Mouse (Mus musculus): ENCODE results near the gene Thap4. TPM values are rescaled to one million over a fixed set of nuclear protein-coding genes. Genes with fewer than 3 reads are reported as not detected.

The Thap4 gene
- total and polyA plus RNA-seq, 3 experiments, result 35.8 to 52.4 (median 50.2) TPM

- Histone ChIP-seq H3K27me3 (replicated peaks) (no peaks in the 10 kb centered on the region), H3K4me3 (replicated peaks in 1 of 3; ENCODE audit: low read depth in 2 of 3, low read length in 2 of 3, poor library complexity in 1 of 3) (no peak overlapping the region), H3K79me2 (replicated peaks; ENCODE audit: control insufficient read depth, extremely low read depth, insufficient read depth, poor library complexity, severe bottlenecking) (no peaks in the 10 kb centered on the region), H3K9ac (ENCODE audit: insufficient read depth, low read depth) (no peak overlapping the region), H3K4me1 (ENCODE audit: control insufficient read depth in 1 of 2, insufficient read depth in 2 of 2) (peaks cover 5 to 11% of the 10 kb centered on the region in 2 experiments; a peak in 3 of 4 replicates), H3K9me3 (replicated peaks; ENCODE audit: low read length) (no peaks in the 10 kb centered on the region), H3K4me2 (ENCODE audit: insufficient read depth, low read depth, poor library complexity, severe bottlenecking) (no peak overlapping the region), H3K27ac (ENCODE audit: insufficient read depth, low read depth) (no peak overlapping the region), H3K36me3 (replicated peaks in 1 of 2; ENCODE audit: control insufficient read depth in 1 of 2, insufficient read depth in 1 of 2, low read length in 1 of 2) (no peaks in the 10 kb centered on the region)
- in situ Hi-C loops (cut with MboI; ENCODE audit: low pct_ligation_motif_present, low pct_unique_long_range_greater_than_20kb, low sequenced_read_pairs) (no loop called here), dilution Hi-C loops (cut with MboI; ENCODE audit: extremely low pct_ligation_motif_present, extremely low pct_unique_long_range_greater_than_20kb, low sequenced_read_pairs) (no loop called here)
- TF ChIP-seq JUN (IDR thresholded peaks at IDR 0.05; ENCODE audit: insufficient read depth, low read depth, low read length) (no peak), PAX5 (IDR thresholded peaks at IDR 0.05; ENCODE audit: low read length) (no peak), CTCF (conservative IDR thresholded peaks at IDR 0.05 in 1 of 2, IDR thresholded peaks at IDR 0.05 in 1 of 2; ENCODE audit: low read depth in 2 of 2, low read length in 2 of 2) (no peak), USF1 (IDR thresholded peaks at IDR 0.05; ENCODE audit: low read depth, low read length) (no peak), POLR2A (IDR thresholded peaks at IDR 0.05; ENCODE audit: low read depth, low read length) (no peak), MAX (IDR thresholded peaks at IDR 0.05; ENCODE audit: low read length) (no peak)
- no peak for DNase-seq (ENCODE audit: extremely low read depth)
Measured at GRCm38 (mm10) chr1:93672682-93673081, 82.0 kb downstream of the Thap4 start.

GRCm38 (mm10) chr1:93669941-93670340 lies 84.7 kb downstream of the Thap4 start:
- dilution Hi-C loops (cut with MboI; ENCODE audit: extremely low pct_ligation_motif_present, extremely low pct_unique_long_range_greater_than_20kb, low sequenced_read_pairs), result no loop called here
- H3K79me2 ChIP-seq (replicated peaks; ENCODE audit: control insufficient read depth, extremely low read depth, insufficient read depth, poor library complexity, severe bottlenecking), result no peaks in the 10 kb centered on the region
- no peaks in the 10 kb centered on the region for H3K9me3 ChIP-seq (replicated peaks; ENCODE audit: low read length)
- no peaks in the 10 kb centered on the region for H3K36me3 ChIP-seq (replicated peaks in 1 of 2; ENCODE audit: control insufficient read depth in 1 of 2, insufficient read depth in 1 of 2, low read length in 1 of 2)
- TF ChIP-seq IRF4 (IDR thresholded peaks at IDR 0.05; ENCODE audit: low read depth, low read length), result no peak
- no peak overlapping the region for H3K4me3 ChIP-seq (replicated peaks in 1 of 3; ENCODE audit: low read depth in 2 of 3, low read length in 2 of 3, poor library complexity in 1 of 3)
- peaks cover 5 to 11% of the 10 kb centered on the region in 2 experiments; a peak in 3 of 4 replicates for H3K4me1 ChIP-seq (ENCODE audit: control insufficient read depth in 1 of 2, insufficient read depth in 2 of 2)
- in situ Hi-C loops (cut with MboI; ENCODE audit: low pct_ligation_motif_present, low pct_unique_long_range_greater_than_20kb, low sequenced_read_pairs), result no loop called here
- no peak overlapping the region for H3K4me2 ChIP-seq (ENCODE audit: insufficient read depth, low read depth, poor library complexity, severe bottlenecking)
- H3K9ac ChIP-seq (ENCODE audit: insufficient read depth, low read depth), result no peak overlapping the region
- no peaks in the 10 kb centered on the region for H3K27me3 ChIP-seq (replicated peaks)
- DNase-seq (ENCODE audit: extremely low read depth), result no peak
- no peak overlapping the region for H3K27ac ChIP-seq (ENCODE audit: insufficient read depth, low read depth)

GRCm38 (mm10) chr1:93668791-93669548 lies 85.7 kb downstream of the Thap4 start:
- Histone ChIP-seq H3K27ac (ENCODE audit: insufficient read depth, low read depth) (no peak overlapping the region), H3K9ac (ENCODE audit: insufficient read depth, low read depth) (no peak overlapping the region; the same call in 1 of the 2 replicates), H3K4me1 (ENCODE audit: control insufficient read depth in 1 of 2, insufficient read depth in 2 of 2) (peaks cover 5 to 11% of the 10 kb centered on the region in 2 experiments; a peak in 3 of 4 replicates), H3K36me3 (replicated peaks in 1 of 2; ENCODE audit: control insufficient read depth in 1 of 2, insufficient read depth in 1 of 2, low read length in 1 of 2) (no peaks in the 10 kb centered on the region), H3K27me3 (replicated peaks) (no peaks in the 10 kb centered on the region), H3K79me2 (replicated peaks; ENCODE audit: control insufficient read depth, extremely low read depth, insufficient read depth, poor library complexity, severe bottlenecking) (no peaks in the 10 kb centered on the region), H3K4me2 (ENCODE audit: insufficient read depth, low read depth, poor library complexity, severe bottlenecking) (peak overlapping the region; percentile 11), H3K4me3 (replicated peaks in 1 of 3; ENCODE audit: low read depth in 2 of 3, low read length in 2 of 3, poor library complexity in 1 of 3) (peak overlapping the region; percentile 25 to 56 (median 40)), H3K9me3 (replicated peaks; ENCODE audit: low read length) (no peaks in the 10 kb centered on the region)
- TF ChIP-seq IRF4 (IDR thresholded peaks at IDR 0.05; ENCODE audit: low read depth, low read length) (no peak), HCFC1 (IDR thresholded peaks at IDR 0.05; ENCODE audit: low read depth, low read length) (peak; percentile 32; the same call in 1 of the 2 replicates), POLR2A (IDR thresholded peaks at IDR 0.05; ENCODE audit: low read depth, low read length) (peak; percentile 42), TCF12 (IDR thresholded peaks at IDR 0.05; ENCODE audit: low read depth, low read length) (0 out of 2 replicates have a peak, but pooled peaks have one; percentile 16), BHLHE40 (IDR thresholded peaks at IDR 0.05; ENCODE audit: low read depth, low read length) (peak; percentile 53), NRF1 (IDR thresholded peaks at IDR 0.05; ENCODE audit: low read depth, low read length) (no peak), MEF2A (IDR thresholded peaks at IDR 0.05; ENCODE audit: borderline replicate concordance, low read depth, low read length) (no peak), GABPA (IDR thresholded peaks at IDR 0.05; ENCODE audit: insufficient replicate concordance, low read depth, low read length) (no peak), TBP (conservative IDR thresholded peaks at IDR 0.05; ENCODE audit: low read depth, low read length) (no peak), PAX5 (IDR thresholded peaks at IDR 0.05; ENCODE audit: low read length) (no peak), MYC (IDR thresholded peaks at IDR 0.05; ENCODE audit: low read depth, low read length) (0 out of 2 replicates have a peak, but pooled peaks have one; percentile 31), SMC3 (IDR thresholded peaks at IDR 0.05; ENCODE audit: low read depth, low read length) (peak; percentile 43), NELFE (IDR thresholded peaks at IDR 0.05; ENCODE audit: low read depth, low read length) (no peak), RAD21 (IDR thresholded peaks at IDR 0.05; ENCODE audit: low read depth, low read length) (peak; percentile 53), CTCF (conservative IDR thresholded peaks at IDR 0.05 in 1 of 2, IDR thresholded peaks at IDR 0.05 in 1 of 2; ENCODE audit: low read depth in 2 of 2, low read length in 2 of 2) (peak in 1 of 2 experiments; percentile 78; a peak in 2 of 4 replicates), MXI1 (IDR thresholded peaks at IDR 0.05; ENCODE audit: low read depth, low read length) (peak; percentile 82; the same call in 1 of the 2 replicates), MAFK (IDR thresholded peaks at IDR 0.05; ENCODE audit: insufficient replicate concordance, low read length) (no peak), MAX (IDR thresholded peaks at IDR 0.05; ENCODE audit: low read length) (peak; percentile 78), JUN (IDR thresholded peaks at IDR 0.05; ENCODE audit: insufficient read depth, low read depth, low read length) (no peak), ZC3H11A (IDR thresholded peaks at IDR 0.05; ENCODE audit: low read depth, low read length) (no peak), MAZ (IDR thresholded peaks at IDR 0.05; ENCODE audit: low read depth, low read length) (0 out of 2 replicates have a peak, but pooled peaks have one; percentile 29)
- peak; percentile 59 for DNase-seq (ENCODE audit: extremely low read depth)
- dilution Hi-C loops (cut with MboI; ENCODE audit: extremely low pct_ligation_motif_present, extremely low pct_unique_long_range_greater_than_20kb, low sequenced_read_pairs), result no loop called here
- in situ Hi-C loops (cut with MboI; ENCODE audit: low pct_ligation_motif_present, low pct_unique_long_range_greater_than_20kb, low sequenced_read_pairs), result no loop called here
